Mouse (Mus musculus): ENCODE data around the gene Klf5.

DNA sequence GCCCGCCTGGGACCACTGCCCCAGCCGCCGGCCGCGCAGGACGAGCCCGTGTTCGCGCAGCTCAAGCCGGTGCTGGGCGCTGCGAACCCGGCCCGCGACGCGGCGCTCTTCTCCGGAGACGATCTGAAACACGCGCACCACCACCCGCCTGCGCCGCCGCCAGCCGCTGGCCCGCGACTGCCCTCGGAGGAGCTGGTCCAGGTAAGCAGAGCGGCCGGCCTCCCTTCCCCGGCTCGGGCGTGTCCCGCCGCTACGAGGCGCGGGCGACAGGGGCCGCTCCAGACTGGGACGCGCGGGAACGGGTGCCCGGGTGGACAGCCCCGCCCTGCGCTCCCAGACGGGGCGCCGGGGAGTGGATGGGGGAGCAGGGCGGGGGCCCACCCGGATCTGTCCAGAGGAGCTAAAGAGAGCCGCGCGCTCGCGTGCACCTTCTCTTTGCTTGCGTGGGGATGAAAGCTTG lies 561 bp downstream of the Klf5 start:
- no peak for TF ChIP-seq TCF12 (IDR thresholded peaks at IDR 0.05; ENCODE audit: insufficient read depth, poor library complexity, severe bottlenecking)
- TF ChIP-seq POLR2A (IDR thresholded peaks at IDR 0.05; ENCODE audit: insufficient read length, low read depth), result peak; percentile 3
- TF ChIP-seq MAX (IDR thresholded peaks at IDR 0.05; ENCODE audit: low read depth), result no peak
- no peak for TF ChIP-seq POLR2AphosphoS2 (IDR thresholded peaks at IDR 0.05; ENCODE audit: insufficient read length, low read depth)
